Mouse (Mus musculus) intestine, embryonic 14.5 days (tissue): ENCODE measurements around the gene Dtx4. TPM values are rescaled to one million over a fixed set of nuclear protein-coding genes. Genes with fewer than 3 reads are reported as not detected.

Experiments used
- ATAC-seq: fragments of 200-750 bp; cut with Nextera tagmentation; replicated peaks from 2 replicates; pipeline ENCODE4 v1.8.0; 2017; ENCODE audit warnings: low read depth, moderate number of reproducible peaks, moderate TSS enrichment, moderate library complexity; ENCODE audit not compliant: low FRiP score, low TSS enrichment
- DNase-seq: peaks from one replicate; pipeline ENCODE4 v3.0.0-alpha.2; 2018; ENCODE audit warnings: low spot score
- H3K27ac ChIP-seq: fragments of 300-500 bp; sonication (generic); 2 replicates; pipeline ENCODE4 v1.5.1; 2014; ENCODE audit warnings: low read depth, mild to moderate bottlenecking, control low read depth
- H3K27me3 ChIP-seq: fragments of 300-500 bp; sonication (generic); replicated peaks from 2 replicates; pipeline ENCODE4 v1.6.1; 2014; ENCODE audit warnings: low read length, control low read depth; ENCODE audit not compliant: control insufficient read depth, insufficient read depth
- H3K36me3 ChIP-seq: fragments of 300-500 bp; sonication (generic); 2 replicates; pipeline ENCODE4 v1.6.1; 2014; ENCODE audit warnings: low read length, control low read depth; ENCODE audit not compliant: control insufficient read depth, insufficient read depth
- H3K4me1 ChIP-seq: fragments of 300-500 bp; sonication (generic); replicated peaks from 2 replicates; pipeline ENCODE4 v1.6.1; 2014; ENCODE audit warnings: low read length, control low read depth, mixed read lengths; ENCODE audit not compliant: control insufficient read depth, insufficient read depth
- H3K4me2 ChIP-seq: fragments of 300-500 bp; sonication (generic); 2 replicates; pipeline ENCODE4 v1.6.1; 2014; ENCODE audit warnings: low read length
- H3K4me3 ChIP-seq: fragments of 300-500 bp; sonication (generic); 2 replicates; pipeline ENCODE4 v1.5.1; 2014; ENCODE audit warnings: low read depth, low read length, control low read depth, mixed read lengths
- H3K9ac ChIP-seq: fragments of 300-500 bp; sonication (generic); 2 replicates; pipeline ENCODE4 v1.6.1; 2014; ENCODE audit warnings: mild to moderate bottlenecking, low read length
- H3K9me3 ChIP-seq: fragments of 300-500 bp; sonication (generic); 2 replicates; pipeline ENCODE4 v1.6.1; 2016; ENCODE audit warnings: low read length, control low read depth; ENCODE audit not compliant: control insufficient read depth
- WGBS: fragments of 180-500 bp; shearing (Covaris S2); extraction: QIAGEN DNeasy Blood & Tissue Kit; methylation state at CpG from one replicate; pipeline ENCODE4 v1.1.7; 2014; 5-methylcytosine and 5-hydroxymethylcytosine counted together
- polyA plus RNA-seq: library from polyadenylated mRNA; unstranded; fragments of >200 nt; fragmentation: Nextera tagmentation; extraction: Ambion mirVana; gene quantifications from 2 replicates; pipeline ENCODE4 v1.2.1, GENCODE M21; 2014

The Dtx4 gene
- polyA plus RNA-seq, 1 experiment from 2014 or later, result 27.4 TPM

GRCm38 (mm10) chr19:12459516-12459915 is 41.7 kb downstream of the Dtx4 start:
- no peaks in the 10 kb centered on the region for H3K9me3 ChIP-seq
- no peak overlapping the region for H3K9ac ChIP-seq
- no peak overlapping the region for H3K27ac ChIP-seq
- peaks cover 8% of the 10 kb centered on the region; the same call in 1 of the 2 replicates for H3K4me1 ChIP-seq
- ATAC-seq, result no peak
- H3K4me3 ChIP-seq, result no peak overlapping the region
- H3K4me2 ChIP-seq, result no peak overlapping the region
- WGBS, result 69% methylated on average over 4 of the region's 4 CpGs
- H3K36me3 ChIP-seq, result no peaks in the 10 kb centered on the region
- DNase-seq, result no peak
- no peaks in the 10 kb centered on the region for H3K27me3 ChIP-seq

GRCm38 (mm10) chr19:12457401-12458066 is 43.7 kb downstream of the Dtx4 start:
- H3K9ac ChIP-seq, result no peak overlapping the region
- DNase-seq (no peak), ATAC-seq (0 out of 2 replicates have a peak, but pooled peaks have one; percentile 32)
- 50% methylated on average over 12 of the region's 12 CpGs for WGBS
- no peaks in the 10 kb centered on the region for H3K9me3 ChIP-seq
- peaks cover 4% of the 10 kb centered on the region; the same call in 1 of the 2 replicates for H3K4me1 ChIP-seq
- H3K27ac ChIP-seq, result peak overlapping the region; percentile 18; the same call in 1 of the 2 replicates
- no peaks in the 10 kb centered on the region for H3K36me3 ChIP-seq
- no peaks in the 10 kb centered on the region for H3K27me3 ChIP-seq
- no peak overlapping the region for H3K4me3 ChIP-seq
- H3K4me2 ChIP-seq, result peak overlapping the region; percentile 21; the same call in 1 of the 2 replicates

- no peak for DNase-seq
- Histone ChIP-seq H3K9me3 (no peaks in the 10 kb centered on the region), H3K4me2 (no peak overlapping the region), H3K9ac (no peak overlapping the region), H3K4me1 (no peaks in the 10 kb centered on the region), H3K36me3 (no peaks in the 10 kb centered on the region), H3K4me3 (no peak overlapping the region), H3K27ac (no peak overlapping the region), H3K27me3 (no peaks in the 10 kb centered on the region)
- WGBS, result 85% methylated on average over 3 of the region's 3 CpGs
- no peak for ATAC-seq
Measured at GRCm38 (mm10) chr19:12445014-12445413, 56.2 kb downstream of the Dtx4 start.

GRCm38 (mm10) chr19:12442560-12442959 is 58.7 kb downstream of the Dtx4 start:
- H3K4me2 ChIP-seq, result no peak overlapping the region
- DNase-seq (no peak), ATAC-seq (no peak)
- no peaks in the 10 kb centered on the region for H3K36me3 ChIP-seq
- no peak overlapping the region for H3K27ac ChIP-seq
- no peaks in the 10 kb centered on the region for H3K27me3 ChIP-seq
- 78% methylated on average over 4 of the region's 4 CpGs for WGBS
- H3K9me3 ChIP-seq, result no peaks in the 10 kb centered on the region
- H3K4me1 ChIP-seq, result no peaks in the 10 kb centered on the region
- no peak overlapping the region for H3K4me3 ChIP-seq
- H3K9ac ChIP-seq, result no peak overlapping the region

- Histone ChIP-seq H3K4me3 (no peak overlapping the region), H3K27ac (no peak overlapping the region), H3K36me3 (no peaks in the 10 kb centered on the region), H3K9ac (no peak overlapping the region), H3K27me3 (no peaks in the 10 kb centered on the region), H3K9me3 (no peaks in the 10 kb centered on the region), H3K4me2 (no peak overlapping the region), H3K4me1 (no peaks in the 10 kb centered on the region)
- WGBS, result 76% methylated on average over 5 of the region's 5 CpGs
- no peak for DNase-seq
- no peak for ATAC-seq
Measured at GRCm38 (mm10) chr19:12440103-12440725, 61.0 kb downstream of the Dtx4 start.

- DNase-seq (no peak), ATAC-seq (no peak)
- Histone ChIP-seq H3K27ac (no peak overlapping the region), H3K9me3 (no peaks in the 10 kb centered on the region), H3K27me3 (no peaks in the 10 kb centered on the region), H3K4me2 (no peak overlapping the region), H3K36me3 (no peaks in the 10 kb centered on the region), H3K4me1 (no peaks in the 10 kb centered on the region), H3K4me3 (no peak overlapping the region), H3K9ac (no peak overlapping the region)
- WGBS, result 61% methylated on average over 1 of the region's 1 CpGs
Measured at GRCm38 (mm10) chr19:12439581-12439980, 61.7 kb downstream of the Dtx4 start.

GRCm38 (mm10) chr19:12435750-12436524 is 65.3 kb downstream of the Dtx4 start:
- H3K27ac ChIP-seq, result no peak overlapping the region
- 74% methylated on average over 4 of the region's 4 CpGs for WGBS
- no peak overlapping the region for H3K4me2 ChIP-seq

GRCm38 (mm10) chr19:12435011-12435416 is 66.2 kb downstream of the Dtx4 start:
- Histone ChIP-seq H3K9me3 (no peaks in the 10 kb centered on the region), H3K9ac (no peak overlapping the region), H3K4me3 (no peak overlapping the region), H3K36me3 (no peaks in the 10 kb centered on the region), H3K4me1 (no peaks in the 10 kb centered on the region), H3K27me3 (no peaks in the 10 kb centered on the region), H3K27ac (no peak overlapping the region), H3K4me2 (no peak overlapping the region)
- ATAC-seq (no peak), DNase-seq (no peak)
- 88% methylated on average over 4 of the region's 4 CpGs for WGBS

More at GRCm38 (mm10) chr19:12435750-12436524, 65.3 kb downstream of the Dtx4 start:
- DNase-seq (no peak), ATAC-seq (no peak)
- H3K4me3 ChIP-seq, result no peak overlapping the region
- no peaks in the 10 kb centered on the region for H3K9me3 ChIP-seq
- H3K4me1 ChIP-seq, result no peaks in the 10 kb centered on the region
- no peak overlapping the region for H3K9ac ChIP-seq
- no peaks in the 10 kb centered on the region for H3K27me3 ChIP-seq
- H3K36me3 ChIP-seq, result no peaks in the 10 kb centered on the region
